Mouse (Mus musculus) neural tube, embryonic 12.5 days (tissue): ENCODE results near the gene 4930432K21Rik. TPM values are rescaled to one million over a fixed set of nuclear protein-coding genes. Genes with fewer than 3 reads are reported as not detected.

Experiments used
- ATAC-seq: fragments of 200-750 bp; cut with Nextera tagmentation; 2 replicates; pipeline ENCODE4 v1.8.0; 2017; ENCODE audit warnings: low read depth, mild to moderate bottlenecking, moderate TSS enrichment, moderate library complexity; ENCODE audit not compliant: low FRiP score
- H3K27ac ChIP-seq: fragments of 300-500 bp; sonication (generic); 2 replicates; pipeline ENCODE4 v1.5.1; 2016
- H3K27me3 ChIP-seq: fragments of 300-500 bp; sonication (generic); replicated peaks from 2 replicates; pipeline ENCODE4 v1.6.1; 2016; ENCODE audit warnings: mild to moderate bottlenecking
- H3K36me3 ChIP-seq: fragments of 300-500 bp; sonication (generic); 2 replicates; pipeline ENCODE4 v1.6.1; 2016; ENCODE audit warnings: mild to moderate bottlenecking
- H3K4me1 ChIP-seq: fragments of 300-500 bp; sonication (generic); 2 replicates; pipeline ENCODE4 v1.6.1; 2016
- H3K4me2 ChIP-seq: fragments of 300-500 bp; sonication (generic); replicated peaks from 2 replicates; pipeline ENCODE4 v1.6.1; 2016; ENCODE audit warnings: mild to moderate bottlenecking
- H3K4me3 ChIP-seq: fragments of 300-500 bp; sonication (generic); 2 replicates; pipeline ENCODE4 v1.5.1; 2016
- H3K9ac ChIP-seq: fragments of 300-500 bp; sonication (generic); 2 replicates; pipeline ENCODE4 v1.6.1; 2016; ENCODE audit warnings: mild to moderate bottlenecking
- H3K9me3 ChIP-seq: fragments of 300-500 bp; sonication (generic); 2 replicates; pipeline ENCODE4 v1.6.1; 2016; ENCODE audit warnings: mild to moderate bottlenecking
- WGBS: fragments of 180-500 bp; shearing (Covaris S2); methylation state at CpG from one replicate; pipeline ENCODE4 v1.1.7; 2016; 5-methylcytosine and 5-hydroxymethylcytosine counted together
- polyA plus RNA-seq: library from polyadenylated mRNA; unstranded; fragments of >200 nt; fragmentation: Nextera tagmentation; extraction: Ambion mirVana; gene quantifications from 2 replicates; pipeline ENCODE4 v1.2.1, GENCODE M21; 2016

Gene 4930432K21Rik
- polyA plus RNA-seq, 1 experiment from 2014 or later: 1.9 TPM

DNA sequence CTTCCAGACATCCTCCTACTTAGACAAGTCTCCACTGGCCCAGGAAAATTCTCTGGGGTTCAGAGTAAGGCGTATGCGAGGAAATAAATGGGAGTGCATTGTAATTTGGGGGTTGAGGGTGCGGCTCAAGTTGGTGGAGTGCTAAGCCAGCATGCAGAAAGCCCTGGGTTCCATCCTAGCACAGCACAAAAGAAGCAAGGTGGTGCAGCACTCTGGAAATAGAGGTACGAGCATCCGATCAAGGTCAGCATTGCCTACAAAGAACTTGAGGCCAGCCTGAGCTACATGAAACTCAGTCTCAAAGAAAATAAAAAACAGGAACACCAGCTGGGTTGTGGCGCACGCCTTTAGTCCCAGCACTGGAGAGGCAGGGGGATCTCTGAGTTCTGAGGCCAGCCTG, 37.3 kb downstream of the 4930432K21Rik start, which contains the start of gene Nanos3:
Gene Nanos3, minus strand, starts transcription at position 101 of the 400 bp plus-strand sequence.
- Histone ChIP-seq H3K4me2 (peak within 1 kb of the TSS; percentile 87), H3K9me3 (no peaks in the 10 kb centered on the region), H3K36me3 (no peaks in the 10 kb centered on the region), H3K27me3 (no peaks in the 10 kb centered on the region), H3K9ac (peak within 1 kb of the TSS; percentile 99), H3K4me3 (peak within 1 kb of the TSS; percentile 87), H3K4me1 (peaks cover 40% of the 10 kb centered on the region), H3K27ac (peak within 1 kb of the TSS; percentile 87; the same call in 1 of the 2 replicates)
- WGBS: 94% methylated on average over 7 of the region's 7 CpGs
- no peak for ATAC-seq

DNA sequence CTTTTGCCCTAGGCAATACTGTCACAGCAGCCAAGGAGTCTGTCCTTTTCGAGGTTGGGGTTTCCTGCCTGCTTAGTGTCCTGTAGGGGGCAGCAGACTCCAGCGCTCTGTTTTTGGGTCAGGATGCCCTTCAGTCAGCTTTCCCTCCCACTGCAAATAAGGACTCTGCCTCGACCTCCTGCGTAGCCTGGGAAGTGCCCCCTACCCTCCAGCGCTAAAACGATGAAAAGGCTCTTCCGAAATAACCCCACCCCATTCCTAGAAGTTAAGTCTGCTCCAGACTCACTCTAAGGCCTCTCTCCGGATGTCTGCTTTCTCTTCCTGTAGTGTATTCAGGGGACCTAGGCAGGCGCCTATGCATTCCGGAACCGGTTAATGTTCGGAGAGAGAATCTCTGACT, 38.7 kb downstream of the 4930432K21Rik start:
- Histone ChIP-seq H3K4me2 (peak overlapping the region; percentile 70), H3K4me1 (peaks cover 29% of the 10 kb centered on the region), H3K27me3 (no peaks in the 10 kb centered on the region), H3K9me3 (no peaks in the 10 kb centered on the region), H3K27ac (no peak overlapping the region), H3K4me3 (peak overlapping the region; percentile 30), H3K9ac (0 out of 2 replicates have a peak overlapping the region, but pooled peaks have one; percentile 48), H3K36me3 (no peaks in the 10 kb centered on the region)
- ATAC-seq: no peak
- WGBS: 1% methylated on average over 12 of the region's 12 CpGs

DNA sequence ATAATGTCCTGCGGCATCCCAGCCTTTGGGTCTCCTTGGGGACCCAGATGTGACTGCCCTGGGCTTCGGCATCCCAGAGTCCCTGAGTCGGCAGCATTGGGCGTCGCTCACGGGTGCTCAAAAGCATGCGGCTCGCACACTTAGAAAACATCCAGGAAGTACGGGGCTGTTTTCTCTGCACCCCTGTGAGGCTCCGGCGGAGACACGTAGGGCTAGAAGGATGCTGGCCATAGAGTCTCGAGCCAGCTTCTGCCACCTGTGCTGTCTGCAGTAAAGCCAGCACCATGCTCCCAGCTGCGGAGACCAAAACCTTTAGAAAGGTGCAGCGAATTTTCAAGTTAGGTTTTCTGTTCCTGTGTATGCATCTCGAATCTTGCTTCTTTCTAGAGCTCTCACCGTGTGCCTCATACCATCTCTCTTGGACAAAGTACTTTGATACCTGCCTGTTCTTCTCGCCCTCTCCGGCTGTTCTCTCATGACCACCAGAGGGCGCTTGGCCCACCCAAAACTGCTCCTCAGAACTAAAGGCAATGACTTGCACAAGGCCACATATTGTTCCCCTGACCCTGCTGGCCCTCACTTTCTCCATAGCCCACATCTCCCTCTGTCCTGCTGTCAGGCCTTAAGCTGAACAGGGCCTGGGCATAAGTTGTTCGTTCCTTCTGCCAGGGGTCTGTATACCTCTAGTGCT, 39.4 kb downstream of the 4930432K21Rik start:
- ATAC-seq: no peak
- peak overlapping the region; percentile 30 for H3K4me3 ChIP-seq
- no peaks in the 10 kb centered on the region for H3K27me3 ChIP-seq
- peaks cover 31% of the 10 kb centered on the region for H3K4me1 ChIP-seq
- peak overlapping the region; percentile 48; the same call in 1 of the 2 replicates for H3K9ac ChIP-seq
- no peaks in the 10 kb centered on the region for H3K9me3 ChIP-seq
- H3K4me2 ChIP-seq: peak overlapping the region; percentile 70
- H3K27ac ChIP-seq: no peak overlapping the region
- no peaks in the 10 kb centered on the region for H3K36me3 ChIP-seq
- 4% methylated on average over 21 of the region's 21 CpGs for WGBS

DNA sequence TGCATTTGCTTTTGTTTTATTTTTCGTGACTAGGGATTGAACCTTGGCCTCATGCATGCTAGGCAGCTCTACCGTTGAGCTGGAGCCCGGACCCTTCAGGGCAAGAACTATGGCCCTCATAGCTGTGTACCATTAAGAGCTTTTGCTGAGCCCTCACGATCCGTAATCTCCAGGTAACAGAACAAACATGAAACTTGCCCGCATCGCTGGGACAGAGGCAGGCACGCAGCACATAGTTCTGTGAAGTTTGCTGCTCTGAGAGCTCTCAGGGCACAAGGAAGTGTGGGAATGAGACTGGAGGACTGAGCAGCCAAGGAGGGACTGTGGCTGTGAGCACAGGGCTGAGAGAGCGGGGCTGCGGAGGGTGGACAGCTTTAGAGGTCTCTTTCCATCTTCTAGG, 40.8 kb downstream of the 4930432K21Rik start:
- H3K9me3 ChIP-seq: no peaks in the 10 kb centered on the region
- no peaks in the 10 kb centered on the region for H3K36me3 ChIP-seq
- WGBS: 90% methylated on average over 10 of the region's 10 CpGs
- no peak for ATAC-seq
- H3K27me3 ChIP-seq: 0 out of 2 replicates have a peak, but pooled peaks cover 4% of the 10 kb centered on the region
- no peak overlapping the region for H3K4me2 ChIP-seq
- H3K27ac ChIP-seq: no peak overlapping the region
- no peak overlapping the region for H3K9ac ChIP-seq
- peaks cover 31% of the 10 kb centered on the region for H3K4me1 ChIP-seq
- no peak overlapping the region for H3K4me3 ChIP-seq

DNA sequence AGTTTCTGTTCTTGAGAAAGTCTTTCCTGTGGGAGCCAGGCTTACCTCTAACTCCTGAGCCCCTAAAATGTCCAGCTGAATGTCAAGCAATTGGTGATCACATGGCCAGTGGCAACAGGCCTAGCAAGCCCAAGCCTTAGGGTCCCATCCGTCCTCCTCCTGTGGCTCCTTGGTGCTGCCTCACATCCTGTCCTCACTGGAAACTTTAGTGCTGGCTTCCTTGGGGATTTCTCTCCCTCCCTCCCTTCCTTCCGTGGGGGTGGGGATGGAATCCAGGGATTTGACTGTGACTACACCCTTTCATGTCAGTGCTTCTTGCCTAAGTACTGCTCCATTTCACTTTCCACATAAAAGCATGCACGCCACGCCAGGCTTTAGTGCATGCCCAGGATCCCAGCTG, 41.8 kb downstream of the 4930432K21Rik start:
- H3K4me2 ChIP-seq: no peak overlapping the region
- no peak for ATAC-seq
- no peak overlapping the region for H3K4me3 ChIP-seq
- 60% methylated on average over 4 of the region's 4 CpGs for WGBS
- no peak overlapping the region for H3K27ac ChIP-seq
- no peak overlapping the region for H3K9ac ChIP-seq
- H3K9me3 ChIP-seq: no peaks in the 10 kb centered on the region
- 0 out of 2 replicates have a peak, but pooled peaks cover 4% of the 10 kb centered on the region for H3K27me3 ChIP-seq
- no peaks in the 10 kb centered on the region for H3K36me3 ChIP-seq
- H3K4me1 ChIP-seq: peaks cover 25% of the 10 kb centered on the region

DNA sequence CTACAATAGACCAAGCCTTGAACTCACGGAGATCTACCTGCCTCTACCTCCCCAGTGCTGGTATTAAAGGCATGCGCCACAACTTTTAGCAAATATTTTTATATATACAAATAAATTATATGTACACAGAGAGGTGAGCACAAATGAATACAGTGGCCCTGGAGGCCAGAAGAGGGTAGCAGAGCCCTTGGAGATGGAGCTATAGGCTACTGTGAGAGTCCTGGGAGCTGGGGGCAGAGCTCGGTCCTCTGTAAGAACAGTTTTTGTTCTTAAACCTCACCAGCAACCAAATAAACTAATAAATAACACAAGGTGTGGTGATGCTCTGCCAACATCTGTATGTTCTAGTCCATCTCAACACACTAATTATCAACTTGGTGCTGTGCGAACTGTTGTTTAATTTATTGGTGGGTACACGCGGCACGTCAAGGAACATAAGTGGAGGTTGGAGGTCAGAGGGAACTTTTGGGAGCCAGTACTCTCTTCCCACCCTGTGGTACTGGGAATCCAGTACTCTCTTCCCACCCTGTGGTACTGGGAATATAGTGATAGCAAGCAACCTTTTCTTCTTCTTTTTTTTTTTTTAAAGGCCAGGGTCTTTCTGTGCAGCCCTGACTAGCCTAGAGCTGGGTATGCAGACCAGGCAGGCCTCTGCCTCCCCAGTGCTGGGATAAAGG, 42.5 kb downstream of the 4930432K21Rik start:
- Histone ChIP-seq H3K9ac (no peak overlapping the region), H3K36me3 (no peaks in the 10 kb centered on the region), H3K9me3 (no peaks in the 10 kb centered on the region), H3K27me3 (0 out of 2 replicates have a peak, but pooled peaks cover 4% of the 10 kb centered on the region), H3K4me3 (no peak overlapping the region), H3K27ac (no peak overlapping the region), H3K4me2 (no peak overlapping the region), H3K4me1 (peaks cover 24% of the 10 kb centered on the region)
- ATAC-seq: no peak
- WGBS: 91% methylated on average over 7 of the region's 7 CpGs

DNA sequence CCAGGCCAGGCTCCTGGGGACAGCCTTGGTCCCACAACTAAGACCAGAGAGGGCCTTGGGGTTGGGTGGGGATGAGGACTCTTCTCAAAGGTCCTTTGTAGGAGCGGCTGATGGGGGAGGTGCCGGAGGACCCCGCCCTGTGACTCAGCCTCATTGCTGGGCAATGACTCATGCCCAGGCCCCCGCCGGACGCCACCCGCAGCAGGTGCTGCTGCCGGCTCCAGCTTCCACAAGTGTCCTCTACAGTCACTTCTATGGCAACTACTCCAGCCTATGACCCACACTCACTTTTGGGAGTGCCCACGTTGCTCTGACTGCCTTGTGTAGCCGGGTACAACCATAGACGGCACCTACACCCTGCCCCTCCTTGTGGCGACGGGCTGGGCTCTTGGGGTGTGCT, 44.2 kb downstream of the 4930432K21Rik start:
- Histone ChIP-seq H3K4me2 (peak overlapping the region; percentile 49), H3K9me3 (no peaks in the 10 kb centered on the region), H3K27ac (no peak overlapping the region), H3K9ac (no peak overlapping the region), H3K4me1 (peaks cover 19% of the 10 kb centered on the region), H3K4me3 (no peak overlapping the region), H3K27me3 (0 out of 2 replicates have a peak, but pooled peaks cover 4% of the 10 kb centered on the region), H3K36me3 (no peaks in the 10 kb centered on the region)
- peak; percentile 48 for ATAC-seq
- WGBS: 32% methylated on average over 13 of the region's 13 CpGs

DNA sequence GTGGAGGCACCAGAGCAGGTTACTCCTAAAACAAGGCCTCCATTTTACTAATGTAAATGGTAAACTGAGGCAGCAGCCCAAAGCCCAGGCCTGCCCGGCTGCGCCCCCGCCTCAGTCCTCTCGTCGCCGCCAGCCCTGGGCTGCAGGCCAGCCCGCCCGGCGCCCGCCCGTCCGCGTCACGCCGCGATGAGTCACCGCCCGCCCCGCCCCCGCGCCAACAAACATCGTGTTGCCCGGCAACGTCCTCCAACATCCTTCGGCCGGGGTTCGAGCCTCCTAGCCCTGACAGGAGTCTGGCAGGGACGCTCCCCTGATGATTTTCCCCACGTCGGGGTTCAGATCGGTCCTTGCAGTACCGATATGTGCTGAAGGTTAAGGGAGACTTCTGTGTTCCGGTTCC, 44.7 kb downstream of the 4930432K21Rik start:
- H3K4me1 ChIP-seq: peaks cover 20% of the 10 kb centered on the region
- no peak overlapping the region for H3K27ac ChIP-seq
- 6% methylated on average over 32 of the region's 33 CpGs for WGBS
- H3K9ac ChIP-seq: no peak overlapping the region
- no peaks in the 10 kb centered on the region for H3K36me3 ChIP-seq
- ATAC-seq: peak; percentile 60
- peak overlapping the region; percentile 49 for H3K4me2 ChIP-seq
- H3K9me3 ChIP-seq: no peaks in the 10 kb centered on the region
- H3K27me3 ChIP-seq: 0 out of 2 replicates have a peak, but pooled peaks cover 4% of the 10 kb centered on the region
- no peak overlapping the region for H3K4me3 ChIP-seq

DNA sequence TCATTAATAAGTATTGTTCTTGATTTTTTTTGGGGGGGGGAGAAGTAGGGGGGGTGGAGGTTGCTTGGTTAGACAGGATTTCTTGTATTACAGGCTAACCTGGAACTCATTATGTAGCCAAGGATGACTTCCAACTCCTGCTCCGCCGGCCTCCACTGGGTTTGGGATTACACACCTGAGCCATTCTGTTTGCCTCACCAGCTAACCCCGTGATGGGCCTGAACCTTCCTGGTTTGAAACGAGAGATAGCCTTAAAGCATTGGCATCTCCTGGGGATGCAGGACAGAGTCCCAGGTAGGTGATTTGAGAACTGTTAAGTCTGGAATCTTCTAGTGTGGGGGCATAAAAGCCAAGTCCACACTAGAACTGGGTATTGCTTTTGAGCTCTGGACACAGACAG, 45.3 kb downstream of the 4930432K21Rik start:
- Histone ChIP-seq H3K9me3 (no peaks in the 10 kb centered on the region), H3K27ac (no peak overlapping the region), H3K9ac (no peak overlapping the region), H3K4me1 (peaks cover 26% of the 10 kb centered on the region), H3K4me3 (no peak overlapping the region), H3K27me3 (0 out of 2 replicates have a peak, but pooled peaks cover 4% of the 10 kb centered on the region), H3K4me2 (no peak overlapping the region), H3K36me3 (no peaks in the 10 kb centered on the region)
- 76% methylated on average over 4 of the region's 4 CpGs for WGBS
- no peak for ATAC-seq

DNA sequence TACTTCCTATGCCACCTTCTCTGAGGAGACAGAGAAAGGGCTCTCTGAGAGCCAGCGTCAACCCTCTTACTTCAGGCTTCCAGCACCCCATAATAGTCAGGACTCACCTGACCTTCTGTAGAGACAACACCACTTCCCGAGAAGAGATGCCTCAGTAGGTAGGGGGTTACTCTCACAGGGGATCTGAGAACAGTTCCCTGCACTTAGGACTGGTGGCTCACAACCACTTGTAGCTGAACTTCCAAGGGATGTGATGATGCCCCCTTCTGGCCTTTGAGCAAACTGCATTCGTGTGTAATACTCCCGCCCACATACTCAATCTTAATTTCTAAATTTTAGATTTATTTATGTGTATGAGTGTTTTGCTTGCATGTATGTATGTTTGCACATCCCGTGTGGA, 45.7 kb downstream of the 4930432K21Rik start:
- WGBS: 88% methylated on average over 5 of the region's 5 CpGs
- no peaks in the 10 kb centered on the region for H3K36me3 ChIP-seq
- no peak overlapping the region for H3K4me3 ChIP-seq
- no peaks in the 10 kb centered on the region for H3K9me3 ChIP-seq
- H3K4me2 ChIP-seq: no peak overlapping the region
- H3K9ac ChIP-seq: no peak overlapping the region
- no peak for ATAC-seq
- H3K27me3 ChIP-seq: 0 out of 2 replicates have a peak, but pooled peaks cover 4% of the 10 kb centered on the region
- H3K4me1 ChIP-seq: peaks cover 30% of the 10 kb centered on the region
- H3K27ac ChIP-seq: no peak overlapping the region

DNA sequence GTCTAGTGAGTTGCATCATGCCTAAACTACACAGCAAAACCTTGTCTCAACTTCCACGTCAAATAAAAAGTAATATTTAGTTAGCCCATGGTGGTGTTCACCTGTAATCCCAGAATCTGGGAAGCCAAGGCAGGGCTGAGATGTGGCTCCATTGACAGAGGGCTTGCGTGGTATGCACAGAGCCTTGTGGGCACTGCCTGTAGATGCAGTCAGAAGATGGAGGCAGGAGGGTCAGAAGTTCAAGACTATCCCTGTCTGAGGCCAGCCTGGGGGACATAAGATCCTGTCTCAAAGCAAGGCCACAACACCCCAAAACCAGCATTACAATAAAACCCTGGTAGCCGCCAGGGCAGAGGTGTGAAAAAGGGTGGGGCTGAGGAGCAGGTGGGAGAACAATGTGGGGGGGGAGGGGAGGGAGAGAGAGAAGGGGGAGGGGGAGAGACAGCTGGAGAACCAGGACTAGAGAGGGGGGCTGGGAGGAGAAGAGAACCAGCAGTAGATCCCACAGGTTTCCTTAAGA, 46.5 kb downstream of the 4930432K21Rik start:
- peaks cover 36% of the 10 kb centered on the region for H3K4me1 ChIP-seq
- ATAC-seq: no peak
- H3K9me3 ChIP-seq: no peaks in the 10 kb centered on the region
- 72% methylated on average over 3 of the region's 3 CpGs for WGBS
- no peak overlapping the region for H3K9ac ChIP-seq
- no peak overlapping the region for H3K4me2 ChIP-seq
- H3K27ac ChIP-seq: no peak overlapping the region
- no peaks in the 10 kb centered on the region for H3K36me3 ChIP-seq
- no peak overlapping the region for H3K4me3 ChIP-seq
- 0 out of 2 replicates have a peak, but pooled peaks cover 4% of the 10 kb centered on the region for H3K27me3 ChIP-seq
